Mouse (Mus musculus): ENCODE data around the gene Prr15. TPM values are rescaled to one million over a fixed set of nuclear protein-coding genes. Genes with fewer than 3 reads are reported as not detected.
A peak's percentile ranks its signal among the peaks of the same experiment; 100 is the strongest.

The Prr15 gene
- polyA plus RNA-seq, 1 experiment from 2014 or later = 2.7 TPM

DNA sequence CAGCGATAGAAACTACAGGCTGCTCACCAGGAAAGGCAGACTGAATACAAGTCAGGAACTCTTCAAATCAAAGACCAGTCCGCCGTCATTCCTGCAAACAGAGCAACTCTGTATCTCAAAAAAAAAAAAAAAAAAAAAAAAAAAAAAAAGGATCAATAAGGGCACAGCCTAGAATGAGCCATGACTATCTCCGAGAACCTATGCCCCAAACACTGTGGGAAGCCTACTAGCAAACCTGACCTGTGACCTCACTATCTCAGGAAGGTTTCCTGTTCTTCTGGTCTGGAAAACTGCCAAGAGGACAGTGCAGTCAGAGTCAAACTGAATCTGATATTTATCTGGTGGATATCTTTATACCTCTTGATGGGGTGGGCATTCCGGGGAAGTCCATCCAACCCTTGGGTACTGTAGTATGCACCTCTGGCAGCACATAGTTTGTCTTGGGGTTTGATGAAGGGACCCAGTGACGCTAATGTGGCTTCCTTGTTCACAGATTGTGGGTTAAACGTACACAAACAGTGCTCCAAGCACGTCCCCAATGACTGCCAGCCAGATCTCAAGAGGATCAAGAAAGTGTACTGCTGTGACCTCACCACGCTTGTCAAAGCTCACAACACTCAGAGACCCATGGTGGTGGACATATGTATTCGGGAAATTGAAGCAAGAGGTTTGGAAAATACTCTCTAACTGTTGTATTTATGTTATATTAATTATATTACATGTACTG is 35.7 kb upstream of the Prr15 start:
- ATAC-seq = no peak
- no peaks in the 10 kb centered on the region for H3K27me3 ChIP-seq (replicated peaks; ENCODE audit: control insufficient read depth, insufficient read depth, low read length)
- H3K4me2 ChIP-seq (ENCODE audit: low read length) = no peak overlapping the region
- no peak overlapping the region for H3K9ac ChIP-seq (replicated peaks; ENCODE audit: low read depth, low read length)
- peaks cover 4% of the 10 kb centered on the region; the same call in 1 of the 2 replicates for H3K36me3 ChIP-seq (ENCODE audit: control insufficient read depth, insufficient read depth)
- WGBS = 84% methylated on average over 10 of the region's 10 CpGs
- H3K4me1 ChIP-seq (replicated peaks; ENCODE audit: control insufficient read depth, insufficient read depth, low read length) = no peaks in the 10 kb centered on the region
- H3K27ac ChIP-seq (ENCODE audit: low read length) = no peak overlapping the region
- H3K9me3 ChIP-seq (ENCODE audit: control insufficient read depth, low read length) = no peaks in the 10 kb centered on the region
- H3K4me3 ChIP-seq (replicated peaks; ENCODE audit: low read length) = no peak overlapping the region

- Histone ChIP-seq H3K4me2 (ENCODE audit: low read length) (no peak overlapping the region), H3K36me3 (ENCODE audit: control insufficient read depth, insufficient read depth) (peaks cover 9% of the 10 kb centered on the region), H3K4me1 (replicated peaks; ENCODE audit: control insufficient read depth, insufficient read depth, low read length) (no peaks in the 10 kb centered on the region), H3K27ac (ENCODE audit: low read length) (no peak overlapping the region), H3K27me3 (replicated peaks; ENCODE audit: control insufficient read depth, insufficient read depth, low read length) (no peaks in the 10 kb centered on the region), H3K9ac (replicated peaks; ENCODE audit: low read depth, low read length) (no peak overlapping the region), H3K4me3 (replicated peaks; ENCODE audit: low read length) (no peak overlapping the region), H3K9me3 (ENCODE audit: control insufficient read depth, low read length) (no peaks in the 10 kb centered on the region)
- no peak for ATAC-seq
- WGBS = 80% methylated on average over 2 of the region's 2 CpGs
These were observed 28.4 kb upstream of the Prr15 start for GRCm38 (mm10) chr6:54297231-54297630.

DNA sequence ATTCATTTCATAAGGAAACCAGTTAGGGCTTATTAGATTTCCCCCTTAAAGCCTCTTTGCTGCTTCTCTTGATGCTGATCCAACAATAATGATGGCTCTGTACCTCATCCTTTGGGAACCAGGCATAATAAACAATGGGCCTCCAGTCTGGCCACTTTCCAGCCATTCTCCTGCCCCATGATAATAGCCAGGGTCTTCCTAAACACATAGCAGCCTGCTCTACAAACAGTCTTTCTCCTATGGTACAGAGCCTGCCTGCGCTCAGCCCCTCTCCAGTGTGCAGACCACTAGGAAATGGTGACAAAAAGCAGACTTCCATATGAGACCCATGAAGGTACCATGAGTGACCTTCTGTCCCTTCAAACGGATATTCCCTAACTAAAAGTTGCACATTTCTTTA is 26.2 kb upstream of the Prr15 start:
- H3K4me3 ChIP-seq (replicated peaks; ENCODE audit: low read length) = no peak overlapping the region
- H3K36me3 ChIP-seq (ENCODE audit: control insufficient read depth, insufficient read depth) = peaks cover 4% of the 10 kb centered on the region; the same call in 1 of the 2 replicates
- no peak overlapping the region for H3K4me2 ChIP-seq (ENCODE audit: low read length)
- ATAC-seq = no peak
- WGBS = 84% methylated on average over 2 of the region's 2 CpGs
- no peak overlapping the region for H3K27ac ChIP-seq (ENCODE audit: low read length)
- no peaks in the 10 kb centered on the region for H3K27me3 ChIP-seq (replicated peaks; ENCODE audit: control insufficient read depth, insufficient read depth, low read length)
- no peaks in the 10 kb centered on the region for H3K9me3 ChIP-seq (ENCODE audit: control insufficient read depth, low read length)
- H3K9ac ChIP-seq (replicated peaks; ENCODE audit: low read depth, low read length) = no peak overlapping the region
- H3K4me1 ChIP-seq (replicated peaks; ENCODE audit: control insufficient read depth, insufficient read depth, low read length) = no peaks in the 10 kb centered on the region

GRCm38 (mm10) chr6:54305777-54306176 is 19.9 kb upstream of the Prr15 start:
- no peaks in the 10 kb centered on the region for H3K27me3 ChIP-seq (replicated peaks; ENCODE audit: control insufficient read depth, insufficient read depth, low read length)

DNA sequence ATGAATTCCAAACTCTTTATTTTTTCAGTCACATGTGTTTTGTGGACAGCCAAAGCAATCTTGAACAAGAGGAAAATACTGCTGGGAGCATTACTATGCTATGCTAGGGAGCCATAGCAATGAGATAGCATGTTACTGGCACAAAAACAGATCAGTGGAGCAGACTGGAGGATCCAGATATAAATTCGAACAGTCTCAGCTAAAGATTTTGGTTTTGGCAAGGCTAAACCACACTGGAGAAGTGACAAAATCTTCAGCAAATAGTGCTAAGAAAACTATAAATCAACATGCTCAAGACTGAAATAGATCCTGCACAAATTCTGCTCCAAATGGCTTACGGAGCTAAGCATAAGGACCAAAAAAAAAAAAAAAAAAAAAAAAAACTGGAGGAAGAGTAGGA is 12.6 kb upstream of the Prr15 start:
- H3K9me3 ChIP-seq (ENCODE audit: control insufficient read depth, low read length) = no peaks in the 10 kb centered on the region
- H3K4me3 ChIP-seq (replicated peaks; ENCODE audit: low read length) = no peak overlapping the region
- H3K27me3 ChIP-seq (replicated peaks; ENCODE audit: control insufficient read depth, insufficient read depth, low read length) = no peaks in the 10 kb centered on the region
- no peak overlapping the region for H3K4me2 ChIP-seq (ENCODE audit: low read length)
- H3K4me1 ChIP-seq (replicated peaks; ENCODE audit: control insufficient read depth, insufficient read depth, low read length) = no peaks in the 10 kb centered on the region
- no peaks in the 10 kb centered on the region for H3K36me3 ChIP-seq (ENCODE audit: control insufficient read depth, insufficient read depth)
- WGBS = 80% methylated on average over 2 of the region's 2 CpGs
- peak; percentile 15; the same call in 1 of the 2 replicates for ATAC-seq
- no peak overlapping the region for H3K9ac ChIP-seq (replicated peaks; ENCODE audit: low read depth, low read length)
- H3K27ac ChIP-seq (ENCODE audit: low read length) = no peak overlapping the region

More at GRCm38 (mm10) chr6:54305777-54306176, 19.9 kb upstream of the Prr15 start:
- 81% methylated on average over 1 of the region's 1 CpGs for WGBS
- H3K4me1 ChIP-seq (replicated peaks; ENCODE audit: control insufficient read depth, insufficient read depth, low read length) = no peaks in the 10 kb centered on the region
- no peak overlapping the region for H3K27ac ChIP-seq (ENCODE audit: low read length)
- no peaks in the 10 kb centered on the region for H3K9me3 ChIP-seq (ENCODE audit: control insufficient read depth, low read length)
- H3K9ac ChIP-seq (replicated peaks; ENCODE audit: low read depth, low read length) = no peak overlapping the region
- H3K36me3 ChIP-seq (ENCODE audit: control insufficient read depth, insufficient read depth) = no peaks in the 10 kb centered on the region; the same call in 1 of the 2 replicates
- H3K4me2 ChIP-seq (ENCODE audit: low read length) = no peak overlapping the region
- ATAC-seq = no peak
- no peak overlapping the region for H3K4me3 ChIP-seq (replicated peaks; ENCODE audit: low read length)

DNA sequence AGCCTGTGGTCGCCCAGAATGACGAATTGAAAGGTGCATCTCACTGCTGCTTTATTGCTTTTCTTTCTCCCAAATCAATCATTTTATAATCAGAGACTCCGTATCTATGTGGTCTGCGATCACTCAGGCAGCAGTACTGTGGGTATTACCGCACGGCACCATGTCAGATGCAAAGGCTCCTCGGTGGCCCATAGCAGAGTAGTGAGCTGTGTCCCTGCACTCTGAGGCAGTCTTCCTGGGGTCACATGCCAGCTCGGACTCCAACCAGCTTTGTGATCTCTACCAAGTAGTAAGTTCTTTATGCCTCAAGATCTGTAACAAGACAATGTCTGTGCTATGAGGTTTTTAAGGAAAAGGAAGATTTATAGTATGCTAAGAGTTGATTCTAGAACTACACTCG is 7.0 kb upstream of the Prr15 start:
- WGBS = 92% methylated on average over 9 of the region's 9 CpGs
- H3K9me3 ChIP-seq (ENCODE audit: control insufficient read depth, low read length) = no peaks in the 10 kb centered on the region
- no peaks in the 10 kb centered on the region for H3K36me3 ChIP-seq (ENCODE audit: control insufficient read depth, insufficient read depth)
- no peak overlapping the region for H3K9ac ChIP-seq (replicated peaks; ENCODE audit: low read depth, low read length)
- no peaks in the 10 kb centered on the region for H3K27me3 ChIP-seq (replicated peaks; ENCODE audit: control insufficient read depth, insufficient read depth, low read length)
- ATAC-seq = no peak
- no peaks in the 10 kb centered on the region for H3K4me1 ChIP-seq (replicated peaks; ENCODE audit: control insufficient read depth, insufficient read depth, low read length)
- H3K4me2 ChIP-seq (ENCODE audit: low read length) = no peak overlapping the region
- H3K27ac ChIP-seq (ENCODE audit: low read length) = no peak overlapping the region
- H3K4me3 ChIP-seq (replicated peaks; ENCODE audit: low read length) = no peak overlapping the region

DNA sequence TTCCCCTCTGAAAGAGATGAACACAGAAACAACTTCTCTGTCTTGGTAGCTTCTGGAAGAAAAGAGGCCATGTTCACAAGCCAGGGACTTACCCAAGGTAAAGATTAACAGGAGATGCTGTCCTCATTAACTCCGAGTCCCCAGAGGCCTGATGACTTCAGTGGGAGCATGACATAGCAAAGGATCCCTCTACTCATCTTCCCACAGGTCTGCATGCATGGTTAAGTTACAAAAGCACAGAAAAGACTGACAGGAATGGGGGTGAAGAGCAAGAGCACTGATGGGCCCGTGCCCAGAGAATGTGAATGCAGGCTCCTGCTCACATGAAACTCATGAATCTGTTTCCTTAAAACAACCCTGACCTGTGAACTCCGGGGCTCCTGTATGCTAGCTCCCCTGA is 6.4 kb upstream of the Prr15 start:
- H3K9me3 ChIP-seq (ENCODE audit: control insufficient read depth, low read length) = no peaks in the 10 kb centered on the region
- no peak overlapping the region for H3K27ac ChIP-seq (ENCODE audit: low read length)
- H3K4me3 ChIP-seq (replicated peaks; ENCODE audit: low read length) = no peak overlapping the region
- 74% methylated on average over 3 of the region's 3 CpGs for WGBS
- no peak overlapping the region for H3K9ac ChIP-seq (replicated peaks; ENCODE audit: low read depth, low read length)
- H3K4me1 ChIP-seq (replicated peaks; ENCODE audit: control insufficient read depth, insufficient read depth, low read length) = no peaks in the 10 kb centered on the region
- no peak overlapping the region for H3K4me2 ChIP-seq (ENCODE audit: low read length)
- H3K27me3 ChIP-seq (replicated peaks; ENCODE audit: control insufficient read depth, insufficient read depth, low read length) = no peaks in the 10 kb centered on the region
- no peak for ATAC-seq
- H3K36me3 ChIP-seq (ENCODE audit: control insufficient read depth, insufficient read depth) = no peaks in the 10 kb centered on the region

DNA sequence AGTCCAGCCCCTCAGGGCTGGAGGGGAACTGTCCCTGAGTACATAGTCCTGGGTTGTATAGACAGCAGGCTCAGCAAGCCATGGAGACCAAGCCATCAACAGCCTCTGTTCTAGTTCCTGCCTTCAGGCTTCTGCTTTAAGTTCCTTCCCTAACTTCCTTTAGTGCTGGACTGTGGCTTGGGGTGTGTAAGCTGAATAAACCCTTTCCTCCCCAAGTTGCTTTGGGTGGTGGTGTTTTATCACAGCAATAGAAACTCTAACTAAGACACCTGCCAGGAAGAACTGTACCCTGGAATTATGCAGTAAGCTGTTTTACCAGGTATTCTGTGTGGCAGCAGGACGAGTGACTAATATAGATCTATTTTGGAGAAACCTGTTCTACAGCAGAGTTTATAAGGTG is 5.4 kb upstream of the Prr15 start:
- ATAC-seq = no peak
- WGBS = 85% methylated on average over 1 of the region's 1 CpGs
- H3K9me3 ChIP-seq (ENCODE audit: control insufficient read depth, low read length) = no peaks in the 10 kb centered on the region
- no peak overlapping the region for H3K4me2 ChIP-seq (ENCODE audit: low read length)
- H3K27ac ChIP-seq (ENCODE audit: low read length) = no peak overlapping the region
- H3K9ac ChIP-seq (replicated peaks; ENCODE audit: low read depth, low read length) = no peak overlapping the region
- no peaks in the 10 kb centered on the region for H3K27me3 ChIP-seq (replicated peaks; ENCODE audit: control insufficient read depth, insufficient read depth, low read length)
- no peaks in the 10 kb centered on the region for H3K36me3 ChIP-seq (ENCODE audit: control insufficient read depth, insufficient read depth)
- H3K4me3 ChIP-seq (replicated peaks; ENCODE audit: low read length) = no peak overlapping the region
- H3K4me1 ChIP-seq (replicated peaks; ENCODE audit: control insufficient read depth, insufficient read depth, low read length) = no peaks in the 10 kb centered on the region

DNA sequence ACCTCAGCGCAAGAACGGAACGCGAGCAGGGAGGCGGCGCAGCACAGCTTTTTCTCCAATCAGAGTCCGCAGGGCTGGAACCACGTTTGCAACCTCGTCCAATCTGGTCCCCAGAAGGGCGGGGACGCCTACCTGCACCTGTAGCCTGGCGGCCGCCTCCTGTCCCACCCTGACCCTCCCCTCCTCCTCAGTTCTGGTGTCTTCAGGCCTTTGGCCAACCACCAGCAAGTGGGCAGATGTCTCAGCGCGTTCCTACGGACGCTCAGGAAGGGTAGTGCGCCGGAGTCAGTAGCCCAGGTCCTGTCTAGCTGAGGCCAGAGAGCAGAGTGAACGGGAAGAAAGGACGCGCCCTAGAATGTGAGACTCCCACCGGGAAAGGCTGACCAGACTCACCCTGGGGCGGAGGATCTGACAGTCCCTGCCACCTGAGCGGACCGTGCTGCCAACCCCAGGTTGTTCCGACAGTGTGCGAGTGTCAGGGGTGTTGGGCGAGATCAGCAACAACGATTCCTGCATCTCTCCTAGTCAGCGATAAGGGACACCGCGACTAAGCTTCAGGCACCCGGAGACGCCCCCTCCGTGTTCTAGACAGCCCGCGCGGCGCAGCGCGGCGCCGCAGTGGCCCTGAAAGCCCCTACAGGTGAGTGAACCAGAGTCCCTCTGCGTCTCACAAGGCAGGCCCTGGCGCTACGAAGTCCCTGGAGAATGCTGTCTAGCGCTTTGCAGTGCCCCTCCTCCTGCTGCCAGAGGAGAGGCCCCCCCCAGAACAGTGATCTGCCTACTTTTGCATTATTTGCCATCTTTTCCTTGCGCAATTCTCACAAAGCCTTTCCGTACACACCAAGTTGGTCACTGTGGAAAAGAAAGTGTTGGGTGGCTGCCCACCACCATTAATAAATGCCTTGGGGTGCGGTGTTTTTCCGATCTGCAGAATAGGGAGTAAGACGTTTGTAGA is 1.3 kb downstream of the Prr15 start:
- no peaks in the 10 kb centered on the region for H3K9me3 ChIP-seq (ENCODE audit: control insufficient read depth, low read length)
- peaks cover 24% of the 10 kb centered on the region for H3K4me1 ChIP-seq (replicated peaks; ENCODE audit: control insufficient read depth, insufficient read depth, low read length)
- H3K27me3 ChIP-seq (replicated peaks; ENCODE audit: control insufficient read depth, insufficient read depth, low read length) = peaks cover 19% of the 10 kb centered on the region
- peak overlapping the region; percentile 61 for H3K4me3 ChIP-seq (replicated peaks; ENCODE audit: low read length)
- H3K4me2 ChIP-seq (ENCODE audit: low read length) = peak overlapping the region; percentile 96
- ATAC-seq = peak; percentile 85
- no peaks in the 10 kb centered on the region for H3K36me3 ChIP-seq (ENCODE audit: control insufficient read depth, insufficient read depth)
- H3K9ac ChIP-seq (replicated peaks; ENCODE audit: low read depth, low read length) = peak overlapping the region; percentile 53
- WGBS = under 1% methylated on average over 53 of the region's 53 CpGs
- no peak overlapping the region for H3K27ac ChIP-seq (ENCODE audit: low read length)

Measured in forebrain, embryonic 16.5 days (tissue).